Mouse (Mus musculus) testis, postnatal 14 days (tissue): Measurements from ENCODE around the gene Dnajc30.
"Not testable (repeated sequence)": the region's sequence is repeated elsewhere in the genome, so short reads cannot be mapped to it uniquely, and the experiment has no call there.

Experiments
- DNase-seq: peaks from one replicate; pipeline ENCODE4 v3.0.0; 2021; ENCODE audit warnings: low spot score

Gene Dnajc30

GRCm38 (mm10) chr5:135063629-135064381 is at the start of gene Dnajc30:
Dnajc30 (plus strand) TSS chr5:135064202.
- peak; percentile 98 for DNase-seq

GRCm38 (mm10) chr5:135015497-135015896 is 48.5 kb upstream of the Dnajc30 start:
- DNase-seq, result peak; percentile 79

GRCm38 (mm10) chr5:135016224-135016759 is 47.7 kb upstream of the Dnajc30 start:
- DNase-seq, result peak; percentile 60

GRCm38 (mm10) chr5:135021814-135022213 is 42.2 kb upstream of the Dnajc30 start:
- peak; percentile 76 for DNase-seq

- DNase-seq, result peak; percentile 88
These were observed 40.4 kb upstream of the Dnajc30 start, which contains the start of gene Stx1a for GRCm38 (mm10) chr5:135023344-135024173. Stx1a (plus strand) TSS chr5:135023482.

GRCm38 (mm10) chr5:135024665-135025224 is 39.3 kb upstream of the Dnajc30 start:
- DNase-seq, result no peak

GRCm38 (mm10) chr5:135025899-135026298 is 38.1 kb upstream of the Dnajc30 start:
- no peak for DNase-seq

- no peak for DNase-seq
These were observed 34.8 kb upstream of the Dnajc30 start for GRCm38 (mm10) chr5:135029007-135029854.

- DNase-seq, result no peak
These were observed 31.4 kb upstream of the Dnajc30 start for GRCm38 (mm10) chr5:135032581-135032980.

- peak; percentile 41 for DNase-seq
These were observed 29.4 kb upstream of the Dnajc30 start for GRCm38 (mm10) chr5:135034593-135034992.

- DNase-seq, result no peak
These were observed 28.2 kb upstream of the Dnajc30 start for GRCm38 (mm10) chr5:135035608-135036359.

- DNase-seq, result no peak
These were observed 26.1 kb upstream of the Dnajc30 start for GRCm38 (mm10) chr5:135037946-135038345.

- DNase-seq, result no peak
These were observed 24.5 kb upstream of the Dnajc30 start for GRCm38 (mm10) chr5:135039541-135039940.

- peak; percentile 6 for DNase-seq
These were observed 23.9 kb upstream of the Dnajc30 start for GRCm38 (mm10) chr5:135040059-135040458.

- peak; percentile 83 for DNase-seq
These were observed 23.2 kb upstream of the Dnajc30 start for GRCm38 (mm10) chr5:135040777-135041176.

- peak; percentile 70 for DNase-seq
These were observed 21.8 kb upstream of the Dnajc30 start for GRCm38 (mm10) chr5:135042105-135042788.

GRCm38 (mm10) chr5:135044575-135044974 is 19.4 kb upstream of the Dnajc30 start:
- no peak for DNase-seq

- DNase-seq, result no peak
These were observed 15.5 kb upstream of the Dnajc30 start for GRCm38 (mm10) chr5:135048539-135048938.

- not testable (repeated sequence) for DNase-seq
These were observed 14.7 kb upstream of the Dnajc30 start for GRCm38 (mm10) chr5:135049268-135049667.

GRCm38 (mm10) chr5:135053356-135053755 is 10.6 kb upstream of the Dnajc30 start:
- DNase-seq, result no peak
